8 mouse cellular contexts compared by ENCODE assay signal in genomic region chr16:22548167-22549080, GRCm38 (mm10).
DNase-seq lines count a peak whose midpoint lies in the region; ATAC-seq and TF ChIP-seq lines count a peak whose summit lies in the region.

No protein-coding gene starts in this region.

- ATAC-seq in activated CD4-positive, CD25-positive, alpha-beta regulatory T cell, adult 4 months = peak; percentile 72
- peak; percentile 89 for ATAC-seq in common myeloid progenitor, adult 5-6 weeks (replicated peaks; ENCODE audit: low read depth, poor library complexity, severe bottlenecking)
- peak; percentile 90 for ATAC-seq in hindbrain, postnatal 0 days
- peak; percentile 82 for ATAC-seq in megakaryocyte, adult 5-6 weeks (ENCODE audit: poor library complexity, severe bottlenecking)

- H3K27me3 ChIP-seq in hindbrain, postnatal 0 days (ENCODE audit: insufficient read depth, low read length) = no peaks in the 10 kb centered on the region

- intact Hi-C loops in gastrocnemius, adult 2 months (cut with DNase I) = loop anchor here (2.0 to 10.0 kb wide), 4 partner anchors 106 to 444 kb away; no protein-coding TSS in a partner anchor
- intact Hi-C loops in left cerebral cortex, adult 2 months (cut with DNase I) = loop anchor here (1.0 to 5.0 kb wide), 4 partner anchors 66 to 238 kb away; no protein-coding TSS in a partner anchor

- peak overlapping the region; percentile 69 for H3K4me3 ChIP-seq in gastrocnemius, adult 2 months
- peak overlapping the region; percentile 32 for H3K4me3 ChIP-seq in hindbrain, postnatal 0 days (ENCODE audit: low read length)
- H3K4me3 ChIP-seq in left cerebral cortex, adult 2 months = peak overlapping the region; percentile 43

- 4% methylated on average over 26 of the region's 26 CpGs for WGBS in hindbrain, postnatal 0 days

- no peaks in the 10 kb centered on the region for H3K9me3 ChIP-seq in hindbrain, postnatal 0 days (ENCODE audit: low read length)

- peaks cover 6% of the 10 kb centered on the region; the same call in 1 of the 2 replicates for H3K4me1 ChIP-seq in hindbrain, postnatal 0 days (ENCODE audit: insufficient read depth, low read length)

- H3K9ac ChIP-seq in hindbrain, postnatal 0 days (replicated peaks; ENCODE audit: low read length) = peak overlapping the region; percentile 28; the same call in 1 of the 2 replicates

- TF ChIP-seq CTCF in gastrocnemius, adult 2 months (IDR thresholded peaks at IDR 0.05) = peak; percentile 93
- TF ChIP-seq CTCF in hindbrain, postnatal 0 days (IDR thresholded peaks at IDR 0.05; ENCODE audit: low read depth) = peak; percentile 90
- TF ChIP-seq CTCF in left cerebral cortex, adult 2 months (IDR thresholded peaks at IDR 0.05) = peak; percentile 91

- no peaks in the 10 kb centered on the region for H3K36me3 ChIP-seq in hindbrain, postnatal 0 days (ENCODE audit: insufficient read depth, low read length)

- H3K27ac ChIP-seq in gastrocnemius, adult 2 months = peak overlapping the region; percentile 55
- H3K27ac ChIP-seq in hindbrain, postnatal 0 days = peak overlapping the region; percentile 61
- peak overlapping the region; percentile 78 for H3K27ac ChIP-seq in left cerebral cortex, adult 2 months

- peak; percentile 86 for DNase-seq in gastrocnemius, adult 2 months
- peak; percentile 95 for DNase-seq in hindbrain, postnatal 0 days (ENCODE audit: low spot score)
- peak; percentile 80 to 89 for DNase-seq in left cerebral cortex, adult 2 months (ENCODE audit: extremely low spot score in 1 of 2, low spot score in 2 of 2)
- DNase-seq in right cerebral cortex, adult 2 months (ENCODE audit: low spot score in 2 of 2) = peak; percentile 83 to 89
- peak; percentile 84 for DNase-seq in urinary bladder, postnatal 14 days (ENCODE audit: low spot score)

- peak overlapping the region; percentile 62 for H3K4me2 ChIP-seq in hindbrain, postnatal 0 days (ENCODE audit: low read depth, low read length)

Comparison
In these comparisons a context has a peak if more than half of its experiments do, and no peak if none do; other contexts are left out.
1. Peak in every context shown above with its lines: DNase-seq, ATAC-seq, H3K4me3 ChIP-seq and H3K27ac ChIP-seq.